10 mouse cellular contexts compared by ENCODE assay signal in the genomic region with DNA sequence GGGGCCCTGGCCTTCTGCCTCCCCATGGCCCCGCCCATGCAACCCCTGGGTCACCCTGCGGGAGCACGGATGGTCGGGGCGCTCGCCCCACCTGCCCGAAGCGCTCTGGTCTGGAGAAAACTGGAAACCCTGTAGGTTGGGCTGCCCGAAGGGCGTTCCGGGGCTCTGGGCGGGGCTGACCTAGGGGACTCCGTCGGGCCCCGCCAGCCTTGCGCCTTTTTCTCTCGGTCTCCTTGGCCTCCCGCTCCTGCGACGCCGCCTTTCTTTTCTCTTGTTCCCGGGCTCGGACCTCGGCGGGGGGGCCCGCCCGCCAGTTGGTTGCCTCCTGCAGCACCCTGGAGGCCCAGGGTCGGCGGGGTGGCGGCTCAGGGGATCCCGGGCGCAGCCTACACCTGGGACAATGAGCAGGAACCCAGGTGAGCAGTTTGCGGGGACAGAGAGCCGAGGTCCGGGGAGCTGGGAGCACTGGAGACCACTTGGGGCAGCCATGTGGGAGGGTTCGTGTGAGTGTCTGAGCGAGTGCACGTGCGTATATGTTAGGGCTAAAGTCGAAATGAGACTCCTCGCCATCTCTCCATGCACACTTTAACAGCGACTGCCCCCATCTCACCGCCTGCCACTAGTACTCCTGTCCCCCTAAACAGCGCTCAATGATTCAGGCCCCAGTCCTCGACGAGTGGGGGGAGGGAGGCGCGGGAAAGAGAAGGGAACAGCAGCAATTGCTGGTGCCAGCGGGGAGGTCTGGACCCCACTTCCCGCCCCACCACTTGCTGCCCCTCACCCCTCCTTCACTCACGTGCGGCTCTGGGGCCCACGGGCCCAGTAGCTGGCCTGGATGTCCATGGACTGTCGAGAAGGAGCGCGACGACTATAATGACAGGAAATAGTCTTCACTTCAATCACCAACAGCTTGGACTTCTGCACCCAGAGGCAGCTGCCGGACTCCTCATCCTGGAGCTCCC. TPM values are rescaled to one million over a fixed set of nuclear protein-coding genes. Genes with fewer than 3 reads are reported as not detected.
DNase-seq lines count a peak whose midpoint lies in the region; ATAC-seq and TF ChIP-seq lines count a peak whose summit lies in the region.
"Had no signal": no experiment of that assay in that cellular context is flagged by ENCODE, and none has a peak within 500 bp of the region (broad histone marks: within the 10 kb centered on the region; RNA-seq: fewer than 3 reads in every experiment).

No protein-coding gene starts in this region.

- no peak for TF ChIP-seq POLR2A in bone marrow macrophage, adult 2 months (IDR thresholded peaks at IDR 0.05; ENCODE audit: borderline replicate concordance, low read depth, low read length)

- H3K4me3 ChIP-seq in bone marrow macrophage, adult 2 months (ENCODE audit: insufficient read depth, low read length), result peak overlapping the region; percentile 36
- H3K4me3 ChIP-seq in heart, embryonic 14.5 days (ENCODE audit: control insufficient read depth in 1 of 2, insufficient read depth in 1 of 2, low read depth in 1 of 2, low read length in 2 of 2), result peak overlapping the region; percentile 10 to 50; a peak in 3 of 4 replicates
- H3K4me3 ChIP-seq in neural tube, embryonic 11.5 days (ENCODE audit: low read depth, low read length), result peak overlapping the region; percentile 33

- 1% methylated on average over 58 of the region's 58 CpGs for WGBS in heart, embryonic 14.5 days
- WGBS in neural tube, embryonic 11.5 days, result 1% methylated on average over 58 of the region's 58 CpGs

- H3K9ac ChIP-seq in heart, embryonic 14.5 days (ENCODE audit: low read length), result peak overlapping the region; percentile 55
- peak overlapping the region; percentile 32; the same call in 1 of the 2 replicates for H3K9ac ChIP-seq in neural tube, embryonic 11.5 days (ENCODE audit: low read length)

- H3K36me3 ChIP-seq in heart, embryonic 14.5 days (ENCODE audit: control insufficient read depth, insufficient read depth, low read length), result peaks cover 16% of the 10 kb centered on the region
- no peaks in the 10 kb centered on the region for H3K36me3 ChIP-seq in neural tube, embryonic 11.5 days (ENCODE audit: control insufficient read depth, insufficient read depth, low read length)

- no peak; the same call in 1 of the 2 replicates for ATAC-seq in heart, embryonic 14.5 days (ENCODE audit: insufficient number of reproducible peaks, insufficient read depth, low FRiP score, low read depth)
- no peak for ATAC-seq in neural tube, embryonic 11.5 days (ENCODE audit: insufficient read depth, low FRiP score, low TSS enrichment)
- ATAC-seq in erythroid progenitor cell, adult 5-6 weeks (replicated peaks; ENCODE audit: low FRiP score, poor library complexity, severe bottlenecking), result no peak
- ATAC-seq in megakaryocyte-erythroid progenitor cell, adult 5-6 weeks (replicated peaks; ENCODE audit: low FRiP score, low TSS enrichment, poor library complexity, severe bottlenecking), result no peak

- peak; percentile 26 for DNase-seq in kidney, adult 11 months
- no peak for DNase-seq in kidney, adult 9 months
- DNase-seq in kidney, postnatal 4 days, result peak; percentile 43 to 63
- peak; percentile 22 for DNase-seq in neural tube, embryonic 11.5 days (ENCODE audit: low spot score)

- H3K27ac ChIP-seq in bone marrow macrophage, adult 2 months (ENCODE audit: insufficient read depth, low read depth, low read length), result no peak overlapping the region
- no peak overlapping the region for H3K27ac ChIP-seq in heart, embryonic 14.5 days (replicated peaks in 1 of 2; ENCODE audit: control insufficient read depth in 1 of 2, insufficient read depth in 1 of 2, low read depth in 2 of 2, low read length in 2 of 2)
- no peak overlapping the region for H3K27ac ChIP-seq in neural tube, embryonic 11.5 days (ENCODE audit: low read depth, low read length)

- H3K4me1 ChIP-seq in bone marrow macrophage, adult 2 months (ENCODE audit: control insufficient read depth, insufficient read depth, low read length), result peaks cover 9% of the 10 kb centered on the region
- peaks cover 34 to 58% of the 10 kb centered on the region in 2 experiments for H3K4me1 ChIP-seq in heart, embryonic 14.5 days (ENCODE audit: control insufficient read depth in 2 of 2, insufficient read depth in 2 of 2, low read length in 2 of 2)
- peaks cover 30% of the 10 kb centered on the region for H3K4me1 ChIP-seq in neural tube, embryonic 11.5 days (ENCODE audit: control insufficient read depth, insufficient read depth, low read length)

- no peak for TF ChIP-seq CTCF in bone marrow macrophage, adult 2 months (IDR thresholded peaks at IDR 0.05; ENCODE audit: low read depth, low read length)

- H3K27me3 ChIP-seq in heart, embryonic 14.5 days (ENCODE audit: control insufficient read depth, insufficient read depth, low read length), result peaks cover 73% of the 10 kb centered on the region
- H3K27me3 ChIP-seq in neural tube, embryonic 11.5 days (ENCODE audit: control insufficient read depth, insufficient read depth, low read length), result peaks cover 78% of the 10 kb centered on the region

- H3K9me3 ChIP-seq in heart, embryonic 14.5 days (ENCODE audit: control insufficient read depth, low read length), result no peaks in the 10 kb centered on the region
- no peaks in the 10 kb centered on the region for H3K9me3 ChIP-seq in neural tube, embryonic 11.5 days (ENCODE audit: control insufficient read depth, low read length)

- H3K4me2 ChIP-seq in heart, embryonic 14.5 days (ENCODE audit: low read length), result peak overlapping the region; percentile 88
- H3K4me2 ChIP-seq in neural tube, embryonic 11.5 days (ENCODE audit: low read depth), result peak overlapping the region; percentile 48

RNA-seq across cellular contexts. Expression of a gene that starts 2.2 kb away (rescaled TPM):
- not detected in 2 replicates for polyA plus RNA-seq in bone marrow macrophage, adult 2 months (2012; ENCODE audit: insufficient read depth, insufficient read length, missing spikeins)
- 0.22 and 0.51 TPM in 2 replicates for polyA plus RNA-seq in heart, embryonic 14.5 days (2014; fragmentation: Nextera tagmentation; extraction: Ambion mirVana)
- polyA plus RNA-seq in neural tube, embryonic 11.5 days (2014; fragmentation: Nextera tagmentation; extraction: Ambion mirVana), result 0.48 and 0.78 TPM in 2 replicates
- not detected in 2 replicates for total RNA-seq in erythroid progenitor cell, adult 5-6 weeks (2015; ENCODE audit: low replicate concordance)
- total RNA-seq in erythroid progenitor cell, adult 5-6 weeks (2017; ENCODE audit: low replicate concordance), result not detected in 2 replicates
- not detected in 2 replicates for total RNA-seq in megakaryocyte-erythroid progenitor cell, adult 5-6 weeks (2014; fragmentation: Nextera tagmentation)
- total RNA-seq in megakaryocyte-erythroid progenitor cell, adult 5-6 weeks (2017), result 0.08 TPM in 1 of 2 replicates, not detected in the other

RNA-seq across cellular contexts. Expression of a gene that starts 17.4 kb away (rescaled TPM):
- polyA plus RNA-seq in bone marrow macrophage, adult 2 months (2012; ENCODE audit: insufficient read depth, insufficient read length, missing spikeins), result not detected in 2 replicates
- not detected in 2 replicates for polyA plus RNA-seq in heart, embryonic 14.5 days (2014; fragmentation: Nextera tagmentation; extraction: Ambion mirVana)
- 11.8 and 12.9 TPM in 2 replicates for polyA plus RNA-seq in neural tube, embryonic 11.5 days (2014; fragmentation: Nextera tagmentation; extraction: Ambion mirVana)
- not detected in 2 replicates for total RNA-seq in erythroid progenitor cell, adult 5-6 weeks (2015; ENCODE audit: low replicate concordance)
- total RNA-seq in erythroid progenitor cell, adult 5-6 weeks (2017; ENCODE audit: low replicate concordance), result not detected in 2 replicates
- total RNA-seq in megakaryocyte-erythroid progenitor cell, adult 5-6 weeks (2014; fragmentation: Nextera tagmentation), result not detected in 2 replicates
- total RNA-seq in megakaryocyte-erythroid progenitor cell, adult 5-6 weeks (2017), result not detected in 2 replicates
- total RNA-seq: adrenal gland, postnatal 36 days; left cerebral cortex, postnatal 25 days had no signal

RNA-seq across cellular contexts. Expression of a gene that starts 24.2 kb away (rescaled TPM):
- polyA plus RNA-seq in bone marrow macrophage, adult 2 months (2012; ENCODE audit: insufficient read depth, insufficient read length, missing spikeins), result 82.3 and 86.6 TPM in 2 replicates
- polyA plus RNA-seq in heart, embryonic 14.5 days (2014; fragmentation: Nextera tagmentation; extraction: Ambion mirVana), result 82.0 and 85.5 TPM in 2 replicates
- 73.1 and 74.0 TPM in 2 replicates for polyA plus RNA-seq in neural tube, embryonic 11.5 days (2014; fragmentation: Nextera tagmentation; extraction: Ambion mirVana)
- 58.0 and 61.2 TPM in 2 replicates for total RNA-seq in erythroid progenitor cell, adult 5-6 weeks (2015; ENCODE audit: low replicate concordance)
- 73.0 and 87.4 TPM in 2 replicates for total RNA-seq in erythroid progenitor cell, adult 5-6 weeks (2017; ENCODE audit: low replicate concordance)
- 61.3 and 121 TPM in 2 replicates for total RNA-seq in megakaryocyte-erythroid progenitor cell, adult 5-6 weeks (2014; fragmentation: Nextera tagmentation)
- 120 and 143 TPM in 2 replicates for total RNA-seq in megakaryocyte-erythroid progenitor cell, adult 5-6 weeks (2017)

RNA-seq across cellular contexts. Expression of a gene that starts 29.1 kb away (rescaled TPM):
- polyA plus RNA-seq in bone marrow macrophage, adult 2 months (2012; ENCODE audit: insufficient read depth, insufficient read length, missing spikeins), result not detected in 2 replicates
- polyA plus RNA-seq in heart, embryonic 14.5 days (2014; fragmentation: Nextera tagmentation; extraction: Ambion mirVana), result not detected in 2 replicates
- 0.51 and 0.95 TPM in 2 replicates for polyA plus RNA-seq in neural tube, embryonic 11.5 days (2014; fragmentation: Nextera tagmentation; extraction: Ambion mirVana)
- total RNA-seq in erythroid progenitor cell, adult 5-6 weeks (2015; ENCODE audit: low replicate concordance), result 0.36 TPM in 1 of 2 replicates, not detected in the other
- not detected in 2 replicates for total RNA-seq in erythroid progenitor cell, adult 5-6 weeks (2017; ENCODE audit: low replicate concordance)
- not detected in 2 replicates for total RNA-seq in megakaryocyte-erythroid progenitor cell, adult 5-6 weeks (2014; fragmentation: Nextera tagmentation)
- not detected in 2 replicates for total RNA-seq in megakaryocyte-erythroid progenitor cell, adult 5-6 weeks (2017)

RNA-seq across cellular contexts. Expression of a gene that starts 44.1 kb away (rescaled TPM):
- polyA plus RNA-seq in bone marrow macrophage, adult 2 months (2012; ENCODE audit: insufficient read depth, insufficient read length, missing spikeins), result 93.8 and 103 TPM in 2 replicates
- polyA plus RNA-seq in heart, embryonic 14.5 days (2014; fragmentation: Nextera tagmentation; extraction: Ambion mirVana), result 26.7 and 31.9 TPM in 2 replicates
- polyA plus RNA-seq in neural tube, embryonic 11.5 days (2014; fragmentation: Nextera tagmentation; extraction: Ambion mirVana), result 42.0 and 44.0 TPM in 2 replicates
- 5.4 and 7.6 TPM in 2 replicates for total RNA-seq in erythroid progenitor cell, adult 5-6 weeks (2015; ENCODE audit: low replicate concordance)
- 4.6 and 4.8 TPM in 2 replicates for total RNA-seq in erythroid progenitor cell, adult 5-6 weeks (2017; ENCODE audit: low replicate concordance)
- total RNA-seq in megakaryocyte-erythroid progenitor cell, adult 5-6 weeks (2014; fragmentation: Nextera tagmentation), result 22.5 and 23.2 TPM in 2 replicates
- total RNA-seq in megakaryocyte-erythroid progenitor cell, adult 5-6 weeks (2017), result 16.9 and 22.1 TPM in 2 replicates

Comparison
In these comparisons a context has a peak if more than half of its experiments do, and no peak if none do; other contexts are left out.
1. RNA of a gene that starts 17.4 kb away (polyA plus RNA-seq): 11.8 to 12.9 TPM in neural tube, embryonic 11.5 days; not detected in bone marrow macrophage, adult 2 months and not detected in heart, embryonic 14.5 days; every median in the first group is over 10 times any median in the second.
2. Peak in every context shown above with its lines, with median percentiles within 50 percentile points of each other: H3K4me3 ChIP-seq.